Mouse (Mus musculus) small intestine, adult 2 months (tissue): ENCODE data around the gene Tas2r144.

Source experiments
- CTCF ChIP-seq: fragments of 200-500 bp; IDR thresholded peaks from 2 replicates; pipeline ENCODE4 v1.5.1; 2012; ENCODE audit warnings: low read depth, mild to moderate bottlenecking, control low read depth, inconsistent platforms, low read length, moderate library complexity, mixed read lengths; ENCODE audit not compliant: insufficient replicate concordance, insufficient read length; ENCODE audit errors: extremely low read depth
- POLR2A ChIP-seq: fragments of 200-500 bp; IDR thresholded peaks from 2 replicates; pipeline ENCODE4 v1.6.1; 2012; ENCODE audit warnings: low read depth, mild to moderate bottlenecking, control low read depth, inconsistent platforms, low read length, moderate library complexity

DNA sequence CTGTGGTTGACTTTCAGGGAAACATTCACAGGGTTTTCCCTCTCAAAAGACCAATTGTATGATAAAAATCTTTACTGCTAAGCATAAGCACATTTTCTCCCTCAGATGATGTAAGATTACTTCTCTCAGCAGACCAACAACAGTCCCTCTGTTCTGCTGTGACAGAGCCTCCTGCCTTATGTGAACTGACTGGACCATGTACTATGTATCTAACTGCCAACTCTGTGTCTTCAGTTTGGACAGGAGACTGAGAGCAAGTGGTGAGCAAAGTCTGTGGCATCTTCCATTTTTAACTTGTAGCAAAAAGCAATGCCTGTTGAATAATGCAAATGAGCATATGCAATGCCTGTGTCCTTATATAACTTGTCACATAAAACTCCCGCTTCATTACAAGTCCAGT, 15.6 kb upstream of the Tas2r144 start:
- TF ChIP-seq CTCF (no peak), POLR2A (no peak)
